Mouse (Mus musculus): ENCODE data around the gene Ppp2r2c. TPM values are rescaled to one million over a fixed set of nuclear protein-coding genes. Genes with fewer than 3 reads are reported as not detected.

The Ppp2r2c gene
- polyA plus RNA-seq, 1 experiment, result 0.60 TPM

DNA sequence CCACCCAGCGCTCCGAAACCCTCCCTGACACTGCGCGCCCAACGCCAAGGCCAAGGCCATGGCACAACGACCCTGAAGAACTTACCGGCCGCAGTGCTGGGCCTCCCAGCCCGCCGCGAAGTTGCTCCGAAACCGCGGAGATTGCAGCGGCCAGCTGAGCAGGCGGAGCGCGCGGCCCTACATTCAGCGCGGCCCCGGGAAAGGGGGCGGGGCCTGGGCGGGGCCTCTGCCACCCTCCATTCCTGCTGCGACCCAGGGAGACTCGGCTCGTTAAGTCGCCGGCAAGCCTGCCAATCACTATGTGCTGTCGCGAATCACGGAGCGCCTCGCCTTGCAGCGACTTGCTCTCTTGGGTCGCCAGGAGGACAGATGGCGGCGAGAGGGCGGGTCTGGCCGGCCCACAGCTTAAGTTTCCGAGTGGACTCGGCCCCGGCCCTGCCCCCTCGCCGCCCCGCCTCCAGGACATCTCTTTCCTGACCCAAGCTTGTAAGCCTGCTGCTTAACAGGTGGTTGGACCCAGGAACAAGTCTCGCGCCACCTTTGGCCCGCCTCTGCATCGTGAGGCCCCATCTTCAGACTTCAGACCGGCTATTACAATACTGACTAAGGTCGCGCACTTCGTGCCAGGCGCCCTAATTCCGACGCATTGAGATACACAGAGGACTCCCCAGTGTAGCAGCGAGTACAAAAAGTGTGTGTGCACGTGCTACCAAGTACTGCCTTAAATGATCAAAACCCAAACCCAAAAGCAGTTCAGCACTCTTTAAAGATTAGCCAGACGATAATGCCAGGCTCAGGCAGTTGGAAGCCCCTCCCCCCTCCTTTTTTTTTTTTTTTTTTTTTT, 120.7 kb downstream of the Ppp2r2c start, which contains the start of gene Wfs1:
Gene Wfs1, minus strand, starts transcription at position 425 of the 844 bp plus-strand sequence.
- Histone ChIP-seq H3K27ac (ENCODE audit: control insufficient read depth, insufficient read depth, low read depth, low read length, poor library complexity) (peak within 1 kb of the TSS; percentile 76), H3K4me3 (replicated peaks; ENCODE audit: control insufficient read depth, low read depth, low read length) (peak within 1 kb of the TSS; percentile 87), H3K4me1 (ENCODE audit: control insufficient read depth, insufficient read depth, low read length) (peaks cover 1% of the 10 kb centered on the region; the same call in 1 of the 2 replicates)
- under 1% methylated on average over 57 of the region's 60 CpGs for WGBS
- TF ChIP-seq CTCF (IDR thresholded peaks at IDR 0.05; ENCODE audit: control insufficient read depth, insufficient read depth, low read length) (no peak), POLR2A (IDR thresholded peaks at IDR 0.05; ENCODE audit: borderline replicate concordance, control insufficient read depth, low read depth, low read length) (peak; percentile 17; the same call in 1 of the 2 replicates)

DNA sequence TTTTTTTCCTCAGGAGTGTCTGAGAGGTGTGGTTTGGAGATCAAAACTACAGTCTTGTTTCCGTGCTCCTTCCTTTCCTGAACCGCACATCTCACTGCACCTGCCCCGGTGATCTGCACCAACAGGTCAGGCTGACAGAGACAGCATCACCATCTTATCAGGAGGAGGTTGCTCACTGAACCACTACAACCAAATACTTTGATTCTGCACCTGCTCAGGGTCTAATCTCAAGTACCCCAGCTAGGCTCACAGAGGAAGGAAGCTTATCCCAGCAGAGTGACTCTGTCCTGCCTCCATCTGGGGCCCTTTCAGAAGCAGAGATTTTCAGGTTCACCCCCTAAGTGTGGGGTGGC, 121.3 kb downstream of the Ppp2r2c start:
- Histone ChIP-seq H3K4me1 (ENCODE audit: control insufficient read depth, insufficient read depth, low read length) (peaks cover 1% of the 10 kb centered on the region; the same call in 1 of the 2 replicates), H3K27ac (ENCODE audit: control insufficient read depth, insufficient read depth, low read depth, low read length, poor library complexity) (no peak overlapping the region), H3K4me3 (replicated peaks; ENCODE audit: control insufficient read depth, low read depth, low read length) (no peak overlapping the region)
- WGBS, result 0% methylated on average over 3 of the region's 3 CpGs
- no peak for TF ChIP-seq POLR2A (IDR thresholded peaks at IDR 0.05; ENCODE audit: borderline replicate concordance, control insufficient read depth, low read depth, low read length)
- no peak for TF ChIP-seq CTCF (IDR thresholded peaks at IDR 0.05; ENCODE audit: control insufficient read depth, insufficient read depth, low read length)

DNA sequence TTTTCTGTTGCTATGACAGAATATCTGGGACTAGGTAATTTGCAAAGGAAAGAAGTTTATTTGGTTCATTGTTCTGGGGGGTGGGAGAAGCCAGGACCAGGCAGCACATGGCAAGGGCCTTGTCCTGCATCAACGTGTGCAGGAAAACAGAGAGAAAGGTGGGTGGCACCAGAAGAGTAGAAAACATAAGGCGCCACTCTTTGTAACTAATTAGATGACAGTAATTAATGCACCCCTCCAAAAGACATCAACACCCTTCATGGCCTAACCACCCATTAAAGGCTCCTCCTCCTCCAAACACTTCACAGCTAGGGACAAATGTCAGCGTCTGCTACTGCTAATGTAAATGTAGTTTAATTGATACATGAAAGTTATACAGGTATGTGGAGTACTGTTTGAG, 121.9 kb downstream of the Ppp2r2c start:
- H3K27ac ChIP-seq (ENCODE audit: control insufficient read depth, insufficient read depth, low read depth, low read length, poor library complexity), result no peak overlapping the region
- H3K4me1 ChIP-seq (ENCODE audit: control insufficient read depth, insufficient read depth, low read length), result peaks cover 1% of the 10 kb centered on the region; the same call in 1 of the 2 replicates
- no peak overlapping the region for H3K4me3 ChIP-seq (replicated peaks; ENCODE audit: control insufficient read depth, low read depth, low read length)
- TF ChIP-seq POLR2A (IDR thresholded peaks at IDR 0.05; ENCODE audit: borderline replicate concordance, control insufficient read depth, low read depth, low read length) (no peak), CTCF (IDR thresholded peaks at IDR 0.05; ENCODE audit: control insufficient read depth, insufficient read depth, low read length) (no peak)
- 67% methylated on average over 3 of the region's 3 CpGs for WGBS

- 78% methylated on average over 3 of the region's 3 CpGs for WGBS
- TF ChIP-seq POLR2A (IDR thresholded peaks at IDR 0.05; ENCODE audit: borderline replicate concordance, control insufficient read depth, low read depth, low read length), result no peak
- no peak for TF ChIP-seq CTCF (IDR thresholded peaks at IDR 0.05; ENCODE audit: control insufficient read depth, insufficient read depth, low read length)
- no peak overlapping the region for H3K27ac ChIP-seq (ENCODE audit: control insufficient read depth, insufficient read depth, low read depth, low read length, poor library complexity)
- H3K4me1 ChIP-seq (ENCODE audit: control insufficient read depth, insufficient read depth, low read length), result peaks cover 1% of the 10 kb centered on the region; the same call in 1 of the 2 replicates
- no peak overlapping the region for H3K4me3 ChIP-seq (replicated peaks; ENCODE audit: control insufficient read depth, low read depth, low read length)
Observed at GRCm38 (mm10) chr5:36990631-36991350, 122.5 kb downstream of the Ppp2r2c start.

GRCm38 (mm10) chr5:36996410-36996809, 128.1 kb downstream of the Ppp2r2c start:
- no peaks in the 10 kb centered on the region; the same call in 1 of the 2 replicates for H3K4me1 ChIP-seq (ENCODE audit: control insufficient read depth, insufficient read depth, low read length)
- TF ChIP-seq CTCF (IDR thresholded peaks at IDR 0.05; ENCODE audit: control insufficient read depth, insufficient read depth, low read length) (no peak), POLR2A (IDR thresholded peaks at IDR 0.05; ENCODE audit: borderline replicate concordance, control insufficient read depth, low read depth, low read length) (no peak)
- 76% methylated on average over 14 of the region's 14 CpGs for WGBS

GRCm38 (mm10) chr5:36997996-36998395, 129.7 kb downstream of the Ppp2r2c start:
- peak overlapping the region; percentile 45 for H3K27ac ChIP-seq (ENCODE audit: control insufficient read depth, insufficient read depth, low read depth, low read length, poor library complexity)
- H3K4me3 ChIP-seq (replicated peaks; ENCODE audit: control insufficient read depth, low read depth, low read length), result no peak overlapping the region
- no peak for TF ChIP-seq POLR2A (IDR thresholded peaks at IDR 0.05; ENCODE audit: borderline replicate concordance, control insufficient read depth, low read depth, low read length)
- no peak for TF ChIP-seq CTCF (IDR thresholded peaks at IDR 0.05; ENCODE audit: control insufficient read depth, insufficient read depth, low read length)
- 4% methylated on average over 5 of the region's 5 CpGs for WGBS
- no peaks in the 10 kb centered on the region; the same call in 1 of the 2 replicates for H3K4me1 ChIP-seq (ENCODE audit: control insufficient read depth, insufficient read depth, low read length)

More at GRCm38 (mm10) chr5:36996410-36996809, 128.1 kb downstream of the Ppp2r2c start:
- H3K27ac ChIP-seq (ENCODE audit: control insufficient read depth, insufficient read depth, low read depth, low read length, poor library complexity), result no peak overlapping the region
- no peak overlapping the region for H3K4me3 ChIP-seq (replicated peaks; ENCODE audit: control insufficient read depth, low read depth, low read length)

DNA sequence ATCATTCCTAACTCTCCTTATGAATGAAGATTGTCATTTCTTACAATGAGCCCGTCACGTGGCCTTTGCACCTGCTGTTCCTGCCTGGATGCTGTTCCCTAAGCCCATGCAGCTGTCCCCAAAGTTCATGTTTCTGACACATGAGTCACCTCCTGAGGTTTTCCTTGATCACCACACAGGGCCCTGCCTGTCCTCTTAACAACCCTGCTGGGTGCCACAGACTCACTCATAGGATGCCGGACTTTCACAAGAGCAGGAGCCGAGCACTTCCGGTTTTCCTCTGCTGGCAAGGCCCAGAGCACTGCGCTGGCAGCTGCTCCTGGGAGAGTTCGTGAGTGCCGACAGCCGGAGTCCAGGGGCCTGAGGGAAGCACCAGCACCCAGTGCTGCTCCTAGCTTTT, 132.7 kb downstream of the Ppp2r2c start:
- Histone ChIP-seq H3K4me3 (replicated peaks; ENCODE audit: control insufficient read depth, low read depth, low read length) (no peak overlapping the region), H3K27ac (ENCODE audit: control insufficient read depth, insufficient read depth, low read depth, low read length, poor library complexity) (no peak overlapping the region), H3K4me1 (ENCODE audit: control insufficient read depth, insufficient read depth, low read length) (no peaks in the 10 kb centered on the region; the same call in 1 of the 2 replicates)
- TF ChIP-seq CTCF (IDR thresholded peaks at IDR 0.05; ENCODE audit: control insufficient read depth, insufficient read depth, low read length), result no peak
- no peak for TF ChIP-seq POLR2A (IDR thresholded peaks at IDR 0.05; ENCODE audit: borderline replicate concordance, control insufficient read depth, low read depth, low read length)
- WGBS, result 76% methylated on average over 9 of the region's 9 CpGs

DNA sequence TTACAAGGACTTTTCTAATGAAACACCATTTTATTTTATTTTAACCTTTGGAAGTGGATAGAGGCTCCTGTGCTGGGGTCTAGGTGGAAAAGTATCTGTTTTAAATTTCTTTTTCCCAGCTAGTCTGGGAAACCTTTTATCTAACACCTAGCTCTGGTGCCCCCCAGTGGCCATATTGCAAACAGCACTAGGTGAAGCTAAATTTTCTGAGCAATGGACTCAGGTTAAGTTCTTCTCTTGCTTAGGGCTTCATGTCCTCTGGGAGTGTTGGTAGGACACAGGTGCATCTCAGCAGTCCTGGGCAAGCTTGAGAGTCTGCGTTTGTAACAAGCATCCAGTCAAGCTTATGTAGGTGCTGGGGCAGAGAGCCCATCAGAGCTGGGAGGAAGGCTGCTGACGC, 133.7 kb downstream of the Ppp2r2c start:
- no peaks in the 10 kb centered on the region; the same call in 1 of the 2 replicates for H3K4me1 ChIP-seq (ENCODE audit: control insufficient read depth, insufficient read depth, low read length)
- H3K27ac ChIP-seq (ENCODE audit: control insufficient read depth, insufficient read depth, low read depth, low read length, poor library complexity), result no peak overlapping the region
- WGBS, result 52% methylated on average over 2 of the region's 2 CpGs
- H3K4me3 ChIP-seq (replicated peaks; ENCODE audit: control insufficient read depth, low read depth, low read length), result no peak overlapping the region
- TF ChIP-seq CTCF (IDR thresholded peaks at IDR 0.05; ENCODE audit: control insufficient read depth, insufficient read depth, low read length), result peak; percentile 18; the same call in 1 of the 2 replicates
- TF ChIP-seq POLR2A (IDR thresholded peaks at IDR 0.05; ENCODE audit: borderline replicate concordance, control insufficient read depth, low read depth, low read length), result no peak

Other genes with a start within 250 kb of the Ppp2r2c start
- 23.9 and 28.6 TPM in 2 replicates for gene D5Ertd579e, start 172.5 kb upstream of the Ppp2r2c start, polyA plus RNA-seq (2011; ENCODE audit: insufficient read depth, insufficient read length, low replicate concordance, missing spikeins)
- 13.6 and 14.4 TPM in 2 replicates for gene Bloc1s4, start 119.9 kb upstream of the Ppp2r2c start, polyA plus RNA-seq (2011; ENCODE audit: insufficient read depth, insufficient read length, low replicate concordance, missing spikeins)
- 122 and 153 TPM in 2 replicates for gene Mrfap1, start 71.7 kb upstream of the Ppp2r2c start, polyA plus RNA-seq (2011; ENCODE audit: insufficient read depth, insufficient read length, low replicate concordance, missing spikeins)
- gene Man2b2, start 37.9 kb upstream of the Ppp2r2c start, polyA plus RNA-seq (2011; ENCODE audit: insufficient read depth, insufficient read length, low replicate concordance, missing spikeins), result 7.0 and 16.5 TPM in 2 replicates
- gene Wfs1, start 120.7 kb downstream of the Ppp2r2c start, polyA plus RNA-seq (2011; ENCODE audit: insufficient read depth, insufficient read length, low replicate concordance, missing spikeins), result 2.0 and 3.7 TPM in 2 replicates
- 0.85 and 0.88 TPM in 2 replicates for gene Gm1043, start 216.9 kb downstream of the Ppp2r2c start, polyA plus RNA-seq (2011; ENCODE audit: insufficient read depth, insufficient read length, low replicate concordance, missing spikeins)